Mouse (Mus musculus) G1E (cell line): ENCODE data around the gene Hoxa3.

Experiments used
- CTCF ChIP-seq: IDR thresholded peaks from 2 replicates; pipeline ENCODE4 v1.5.1; 2012; ENCODE audit warnings: low read depth, low read length, inconsistent platforms, mixed read lengths
- GATA1 ChIP-seq: IDR thresholded peaks from 2 replicates; pipeline ENCODE4 v1.6.1; 2012; ENCODE audit warnings: borderline replicate concordance, low read length, inconsistent platforms, mixed read lengths
- GATA2 ChIP-seq: IDR thresholded peaks from 2 replicates; pipeline ENCODE4 v1.6.1; 2012; ENCODE audit warnings: low read depth, low read length, inconsistent platforms, borderline replicate concordance
- TAL1 ChIP-seq: conservative IDR thresholded peaks from 2 replicates; pipeline ENCODE4 v1.6.1; 2012; ENCODE audit warnings: low read depth, low read length, inconsistent platforms, mixed read lengths

DNA sequence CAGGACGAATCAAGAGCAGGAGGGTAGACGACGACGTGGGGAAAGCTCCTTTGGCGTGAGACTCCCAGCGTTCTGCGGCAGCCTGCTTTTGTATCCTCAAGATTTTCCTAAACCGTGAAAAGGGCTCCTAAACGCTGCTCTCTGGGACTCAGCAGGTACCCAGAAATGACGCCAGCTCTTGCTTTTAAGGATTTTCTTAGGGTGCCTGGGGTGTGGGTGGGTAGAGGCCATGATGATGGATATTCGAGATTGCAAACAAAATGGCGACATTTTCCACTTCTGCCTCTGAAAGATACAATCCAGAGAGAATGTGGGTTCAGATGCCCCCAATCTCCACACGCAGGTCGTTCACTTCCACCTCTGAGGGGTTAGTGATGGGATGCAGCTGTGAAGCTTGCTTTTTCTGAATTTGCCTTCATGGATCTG is 45.4 kb downstream of the Hoxa3 start:
- no peak for TF ChIP-seq CTCF
- TF ChIP-seq GATA1 = no peak
- TF ChIP-seq TAL1 = no peak
- TF ChIP-seq GATA2 = no peak
